Mouse (Mus musculus) CH12.LX (cell line): ENCODE results near the gene Dnase2b. TPM values are rescaled to one million over a fixed set of nuclear protein-coding genes. Genes with fewer than 3 reads are reported as not detected.

Source experiments
- DNase-seq: peaks from one replicate; pipeline ENCODE4 v3.0.0-alpha.2; 2013; ENCODE audit errors: extremely low read depth
- H3K27ac ChIP-seq: 2 replicates; pipeline ENCODE4 v1.5.1; 2012; ENCODE audit warnings: low read depth, mild to moderate bottlenecking, control low read depth, moderate library complexity; ENCODE audit not compliant: insufficient read depth
- H3K27me3 ChIP-seq: replicated peaks from 2 replicates; pipeline ENCODE3; 2012; ENCODE audit warnings: inconsistent platforms
- H3K36me3 ChIP-seq, 2 experiments: replicated peaks in 1 of 2; 2 replicates each; pipeline versions ENCODE3 to v1.6.1; 2012; ENCODE audit warnings: inconsistent platforms in 1 of 2, low read length in 1 of 2, mild to moderate bottlenecking in 1 of 2, mixed read lengths in 1 of 2, moderate library complexity in 1 of 2; ENCODE audit not compliant: control insufficient read depth in 1 of 2, insufficient read depth in 1 of 2
- H3K4me1 ChIP-seq, 2 experiments: 2 replicates each; pipeline ENCODE4 v1.6.1; 2012; ENCODE audit warnings: inconsistent platforms in 1 of 2, moderate library complexity in 1 of 2; ENCODE audit not compliant: insufficient read depth in 2 of 2, control insufficient read depth in 1 of 2
- H3K4me2 ChIP-seq: 2 replicates; pipeline ENCODE4 v1.6.1; 2012; ENCODE audit warnings: low read depth, mild to moderate bottlenecking, control low read depth; ENCODE audit not compliant: poor library complexity, insufficient read depth, severe bottlenecking
- H3K4me3 ChIP-seq, 3 experiments: fragments of 150-350 bp in 1 of 3; sonication (generic) in 1 of 3; replicated peaks in 1 of 3; 2 replicates each; pipeline versions ENCODE3 to v1.5.1; 2011 to 2012; ENCODE audit warnings: low read depth in 2 of 3, low read length in 2 of 3, mild to moderate bottlenecking in 2 of 3, moderate library complexity in 2 of 3, control low read depth in 1 of 3, improper control_type of control experiment in 1 of 3, inconsistent platforms in 1 of 3, mixed read lengths in 1 of 3; ENCODE audit not compliant: poor library complexity in 1 of 3
- H3K79me2 ChIP-seq: replicated peaks from 2 replicates; pipeline ENCODE4 v1.6.1; 2012; ENCODE audit warnings: mild to moderate bottlenecking, moderate library complexity; ENCODE audit not compliant: control insufficient read depth, poor library complexity, insufficient read depth, severe bottlenecking; ENCODE audit errors: extremely low read depth
- H3K9ac ChIP-seq: 2 replicates; pipeline ENCODE4 v1.6.1; 2012; ENCODE audit warnings: low read depth, mild to moderate bottlenecking, control low read depth, moderate library complexity; ENCODE audit not compliant: insufficient read depth
- H3K9me3 ChIP-seq: replicated peaks from 2 replicates; pipeline ENCODE3; 2012; ENCODE audit warnings: low read length, inconsistent platforms, mixed read lengths
- BHLHE40 ChIP-seq: IDR thresholded peaks from 2 replicates; pipeline ENCODE4 v1.6.1; 2011; ENCODE audit warnings: mild to moderate bottlenecking, low read depth, low read length, improper control_type of control experiment
- CHD1 ChIP-seq: IDR thresholded peaks from 2 replicates; pipeline ENCODE4 v1.6.1; 2012; ENCODE audit warnings: low read depth, low read length, improper control_type of control experiment, inconsistent platforms
- CHD2 ChIP-seq: IDR thresholded peaks from 2 replicates; pipeline ENCODE4 v1.6.1; 2011; ENCODE audit warnings: low read length, improper control_type of control experiment
- CTCF ChIP-seq, 2 experiments: IDR thresholded peaks in 1 of 2; conservative IDR thresholded peaks in 1 of 2; 2 replicates each; pipeline ENCODE4 v1.5.1; 2011 to 2012; ENCODE audit warnings: low read depth in 2 of 2, low read length in 2 of 2, improper control_type of control experiment in 1 of 2, inconsistent platforms in 1 of 2, mild to moderate bottlenecking in 1 of 2, moderate library complexity in 1 of 2
- E2F4 ChIP-seq: IDR thresholded peaks from 2 replicates; pipeline ENCODE4 v1.6.1; 2011; ENCODE audit warnings: low read depth, low read length, improper control_type of control experiment; ENCODE audit not compliant: insufficient replicate concordance
- GABPA ChIP-seq: IDR thresholded peaks from 2 replicates; pipeline ENCODE4 v1.6.1; 2012; ENCODE audit warnings: low read depth, low read length, improper control_type of control experiment, inconsistent platforms; ENCODE audit not compliant: insufficient replicate concordance
- HCFC1 ChIP-seq: IDR thresholded peaks from 2 replicates; pipeline ENCODE4 v1.6.1; 2012; ENCODE audit warnings: low read depth, mild to moderate bottlenecking, inconsistent platforms, low read length, improper control_type of control experiment
- JUN ChIP-seq: IDR thresholded peaks from 2 replicates; pipeline ENCODE4 v1.6.1; 2011; ENCODE audit warnings: low read depth, mild to moderate bottlenecking, low read length, improper control_type of control experiment, moderate library complexity; ENCODE audit not compliant: insufficient read depth
- JUND ChIP-seq: conservative IDR thresholded peaks from 2 replicates; pipeline ENCODE4 v1.6.1; 2011; ENCODE audit warnings: low read depth, low read length, improper control_type of control experiment
- KAT2A ChIP-seq: IDR thresholded peaks from 2 replicates; pipeline ENCODE4 v1.6.1; 2012; ENCODE audit warnings: low read length, improper control_type of control experiment, inconsistent platforms; ENCODE audit not compliant: insufficient replicate concordance
- MAFK ChIP-seq: IDR thresholded peaks from 2 replicates; pipeline ENCODE4 v1.6.1; 2011; ENCODE audit warnings: low read length, improper control_type of control experiment; ENCODE audit not compliant: insufficient replicate concordance
- MEF2A ChIP-seq: IDR thresholded peaks from 2 replicates; pipeline ENCODE4 v1.6.1; 2014; ENCODE audit warnings: low read depth, mild to moderate bottlenecking, inconsistent platforms, low read length, improper control_type of control experiment, borderline replicate concordance
- MXI1 ChIP-seq: IDR thresholded peaks from 2 replicates; pipeline ENCODE4 v1.6.1; 2011; ENCODE audit warnings: mild to moderate bottlenecking, low read depth, low read length, improper control_type of control experiment
- NRF1 ChIP-seq: IDR thresholded peaks from 2 replicates; pipeline ENCODE4 v1.6.1; 2014; ENCODE audit warnings: low read depth, mild to moderate bottlenecking, inconsistent platforms, low read length, improper control_type of control experiment, moderate library complexity
- POLR2A ChIP-seq: IDR thresholded peaks from 2 replicates; pipeline ENCODE4 v1.6.1; 2011; ENCODE audit warnings: low read depth, mild to moderate bottlenecking, improper control_type of control experiment, low read length
- POLR2AphosphoS2 ChIP-seq: IDR thresholded peaks from 2 replicates; pipeline ENCODE4 v1.6.1; 2011; ENCODE audit warnings: low read depth, low read length, improper control_type of control experiment
- RAD21 ChIP-seq: IDR thresholded peaks from 2 replicates; pipeline ENCODE4 v1.6.1; 2011; ENCODE audit warnings: low read depth, mild to moderate bottlenecking, low read length, improper control_type of control experiment, moderate library complexity
- RCOR1 ChIP-seq: conservative IDR thresholded peaks from 2 replicates; pipeline ENCODE4 v1.6.1; 2012; ENCODE audit warnings: low read depth, mild to moderate bottlenecking, inconsistent platforms, low read length, improper control_type of control experiment
- SIN3A ChIP-seq: IDR thresholded peaks from 2 replicates; pipeline ENCODE4 v1.6.1; 2012; ENCODE audit warnings: low read length, improper control_type of control experiment, inconsistent platforms
- TCF12 ChIP-seq: IDR thresholded peaks from 2 replicates; pipeline ENCODE4 v1.6.1; 2014; ENCODE audit warnings: low read depth, mild to moderate bottlenecking, inconsistent platforms, low read length, improper control_type of control experiment
- USF2 ChIP-seq: conservative IDR thresholded peaks from 2 replicates; pipeline ENCODE4 v1.6.1; 2011; ENCODE audit warnings: low read depth, low read length, improper control_type of control experiment
- ZNF384 ChIP-seq: IDR thresholded peaks from 2 replicates; pipeline ENCODE4 v1.6.1; 2012; ENCODE audit warnings: low read depth, low read length, improper control_type of control experiment, inconsistent platforms
- dilution Hi-C: fragments of 300-500 bp; cut with MboI; formaldehyde crosslinking; loops from 2 replicates; pipeline ENCODE4 v1.14.3; 2020; ENCODE audit warnings: low sequenced_read_pairs; ENCODE audit not compliant: extremely low pct_unique_long_range_greater_than_20kb, extremely low pct_ligation_motif_present
- in situ Hi-C: fragments of 300-500 bp; cut with MboI; formaldehyde crosslinking; loops from 3 replicates; pipeline ENCODE4 v1.14.3; 2019; ENCODE audit warnings: low sequenced_read_pairs, low pct_ligation_motif_present, low pct_unique_long_range_greater_than_20kb, mixed read lengths
- polyA plus RNA-seq: library from polyadenylated mRNA; unstranded; fragments of >175 nt; gene quantifications from 2 replicates; pipeline ENCODE4 v1.2.1, GENCODE M21; 2012; ENCODE audit warnings: low read depth; ENCODE audit not compliant: insufficient read length
- total RNA-seq, 2 experiments: library from RNA; depleted of rRNA; stranded (reverse); fragments of 300-350 nt in 1 of 2; fragments of >200 nt in 1 of 2; gene quantifications; 2 replicates each; pipeline ENCODE4 v1.2.3; 2012 to 2014

Gene Dnase2b
- total and polyA plus RNA-seq, 3 experiments = not detected

- no peak overlapping the region for H3K9ac ChIP-seq
- H3K4me2 ChIP-seq = no peak overlapping the region
- no peaks in the 10 kb centered on the region for H3K27me3 ChIP-seq
- H3K36me3 ChIP-seq = no peaks in the 10 kb centered on the region
- in situ Hi-C loops (no loop called here), dilution Hi-C loops (no loop called here)
- no peak for DNase-seq
- no peak overlapping the region for H3K4me3 ChIP-seq
- H3K79me2 ChIP-seq = no peaks in the 10 kb centered on the region
- H3K9me3 ChIP-seq = no peaks in the 10 kb centered on the region
- TF ChIP-seq NRF1 = no peak
- TF ChIP-seq BHLHE40 = no peak
- no peak for TF ChIP-seq RCOR1
- TF ChIP-seq MAFK = no peak
- TF ChIP-seq, all 38 proteins: peak for 0
- H3K4me1 ChIP-seq = peaks cover 0 to 2% of the 10 kb centered on the region in 2 experiments; a peak in 2 of 4 replicates
- no peak overlapping the region for H3K27ac ChIP-seq
Observed at GRCm38 (mm10) chr3:146554816-146555215, 60.6 kb downstream of the Dnase2b start.

- Histone ChIP-seq H3K4me1 (no peaks in the 10 kb centered on the region), H3K27ac (no peak overlapping the region), H3K79me2 (no peaks in the 10 kb centered on the region), H3K9ac (no peak overlapping the region), H3K9me3 (no peaks in the 10 kb centered on the region), H3K27me3 (no peaks in the 10 kb centered on the region), H3K4me2 (no peak overlapping the region), H3K36me3 (no peaks in the 10 kb centered on the region), H3K4me3 (no peak overlapping the region)
- TF ChIP-seq HCFC1 = no peak
- TF ChIP-seq POLR2AphosphoS2 = no peak
- TF ChIP-seq SIN3A = no peak
- dilution Hi-C loops = no loop called here
- in situ Hi-C loops = no loop called here
- DNase-seq = no peak
Observed at GRCm38 (mm10) chr3:146543632-146544031, 71.8 kb downstream of the Dnase2b start.

- H3K4me2 ChIP-seq = no peak overlapping the region
- no peak for DNase-seq
- in situ Hi-C loops = no loop called here
- no peaks in the 10 kb centered on the region for H3K27me3 ChIP-seq
- 0 out of 4 replicates have a peak, but pooled peaks cover 0 to 2% of the 10 kb centered on the region in 2 experiments for H3K4me1 ChIP-seq
- H3K36me3 ChIP-seq = no peaks in the 10 kb centered on the region
- TF ChIP-seq CHD1 (no peak), CTCF (conservative IDR thresholded peaks at IDR 0.05 in 1 of 2, IDR thresholded peaks at IDR 0.05 in 1 of 2; ENCODE audit: low read depth in 2 of 2, low read length in 2 of 2) (no peak), POLR2A (no peak), E2F4 (no peak), JUND (no peak), RCOR1 (no peak), ZNF384 (no peak), GABPA (no peak), JUN (no peak), MXI1 (no peak), TCF12 (no peak), USF2 (no peak), CHD2 (no peak), KAT2A (no peak), RAD21 (no peak), MAFK (no peak), SIN3A (no peak), MEF2A (no peak)
- H3K79me2 ChIP-seq = no peaks in the 10 kb centered on the region
- dilution Hi-C loops = no loop called here
- H3K27ac ChIP-seq = no peak overlapping the region
- H3K4me3 ChIP-seq = no peak overlapping the region
- no peak overlapping the region for H3K9ac ChIP-seq
- no peaks in the 10 kb centered on the region for H3K9me3 ChIP-seq
Observed at GRCm38 (mm10) chr3:146540521-146541273, 74.7 kb downstream of the Dnase2b start.
